Mouse (Mus musculus) heart, adult 2 months (tissue): ENCODE measurements around the gene Set.

Experiments
- CTCF ChIP-seq: fragments of 200-600 bp; IDR thresholded peaks from 2 replicates; pipeline ENCODE4 v1.8.1; 2022; ENCODE audit warnings: antibody characterized with exemption, mild to moderate bottlenecking, moderate library complexity
- EP300 ChIP-seq: fragments of 200-500 bp; IDR thresholded peaks from 2 replicates; pipeline ENCODE4 v1.6.1; 2011; ENCODE audit warnings: low read depth, low read length, control low read depth; ENCODE audit not compliant: insufficient read depth
- POLR2A ChIP-seq: fragments of 200-500 bp; IDR thresholded peaks from 2 replicates; pipeline ENCODE4 v1.6.1; 2011; ENCODE audit warnings: mild to moderate bottlenecking, low read depth, low read length, control low read depth; ENCODE audit not compliant: insufficient read depth

DNA sequence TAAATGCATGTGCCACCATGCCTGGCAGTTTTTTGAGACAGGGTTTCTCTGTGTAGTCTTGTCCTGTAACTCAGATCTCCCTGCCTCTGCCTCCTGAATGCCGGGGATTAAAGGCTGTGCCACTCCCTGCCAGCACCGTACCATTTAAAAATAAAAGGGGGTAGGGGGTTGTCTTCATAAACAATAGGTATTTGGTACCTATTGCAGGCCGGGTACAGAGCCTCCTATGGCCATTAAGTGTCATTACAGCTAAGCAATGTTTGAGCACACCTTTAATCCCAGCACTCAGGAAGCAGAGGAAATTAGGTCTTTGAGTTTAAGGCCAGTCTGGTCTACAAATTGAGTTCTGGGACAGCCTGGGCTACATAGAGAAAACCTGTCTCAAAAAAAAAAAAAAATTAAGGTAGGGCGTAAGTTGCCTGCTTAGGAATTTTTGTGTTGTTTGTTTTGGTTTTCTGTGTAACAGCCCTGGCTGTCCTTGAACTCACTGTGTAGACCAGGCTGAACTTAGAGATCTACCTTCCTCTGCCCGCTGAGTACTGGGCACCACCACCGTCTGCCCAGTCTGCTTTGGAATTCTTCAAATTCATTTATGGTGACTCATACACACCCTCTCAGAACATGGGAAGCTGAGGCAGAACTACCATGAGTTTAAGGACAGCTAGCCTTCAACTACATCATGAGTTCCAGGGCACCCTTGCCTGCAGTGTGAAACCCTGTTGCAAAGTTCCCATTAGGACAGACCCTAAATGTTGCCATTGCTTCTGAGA is 5.0 kb upstream of the Set start:
- TF ChIP-seq CTCF (peak; percentile 68), EP300 (no peak), POLR2A (no peak)
